Mouse (Mus musculus): ENCODE data around the gene Olfr1240.

Olfr1240 gene

GRCm38 (mm10) chr2:89442900-89443299, at the start of gene Olfr1240:
Gene Olfr1240, minus strand, starts transcription at chr2:89443000.
- no peak for DNase-seq

- no peak for DNase-seq
These were observed 44.2 kb upstream of the Olfr1240 start, which contains the start of gene Olfr1241 for GRCm38 (mm10) chr2:89487026-89487425. Gene Olfr1241, minus strand, starts transcription at chr2:89487126.

DNA sequence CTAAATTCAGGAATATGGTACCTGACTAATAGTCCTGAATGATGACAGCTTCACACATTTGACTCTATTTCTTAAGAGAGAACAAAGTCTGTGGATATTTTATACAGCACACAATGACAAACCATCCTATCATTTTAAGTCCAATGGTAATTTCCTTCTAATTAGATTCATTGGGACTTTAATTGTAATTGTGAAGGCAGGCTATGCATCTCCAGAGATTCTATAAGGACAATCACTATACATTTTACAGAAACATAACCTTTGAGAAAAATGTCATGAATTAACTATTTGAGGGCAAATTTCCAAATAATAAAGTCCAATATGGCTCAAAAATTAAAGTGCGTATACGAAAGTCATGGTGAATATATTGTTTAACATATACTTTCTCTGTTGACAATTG, 22.5 kb downstream of the Olfr1240 start, which contains the start of gene Olfr1239:
TSS of gene Olfr1239 (minus strand) at position 101 of the 400 bp plus-strand sequence.
- no peak for DNase-seq

GRCm38 (mm10) chr2:89414557-89414956, 28.2 kb downstream of the Olfr1240 start:
- DNase-seq = no peak

- DNase-seq = no peak
These were observed 33.2 kb downstream of the Olfr1240 start, which contains the start of gene Olfr1238 for GRCm38 (mm10) chr2:89409576-89409975. Gene Olfr1238, minus strand, starts transcription at chr2:89409676.

DNA sequence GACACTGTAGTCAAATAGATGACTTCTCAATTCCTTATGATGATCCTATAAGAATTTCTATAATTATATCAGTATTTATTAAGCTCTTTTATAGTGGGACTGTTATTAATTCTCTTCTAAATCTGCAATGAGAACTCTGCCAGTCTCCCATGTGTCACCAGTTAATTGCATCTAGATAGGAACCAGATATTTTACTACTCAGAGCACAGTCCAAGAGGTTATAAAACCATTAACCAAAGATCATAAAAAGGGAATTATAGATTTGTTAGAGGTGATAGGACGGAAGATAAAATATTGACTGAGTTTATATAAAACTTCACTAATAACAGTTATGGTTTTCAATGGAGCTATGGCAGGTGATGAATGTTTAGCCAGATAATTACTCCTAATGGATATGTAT, 41.9 kb downstream of the Olfr1240 start:
- no peak for DNase-seq

All from cerebellum, adult 9-10 months (tissue).